Mouse (Mus musculus): ENCODE results near the gene Pagr1b. TPM values are rescaled to one million over a fixed set of nuclear protein-coding genes. Genes with fewer than 3 reads are reported as not detected.

The Pagr1b gene
- polyA plus RNA-seq (2017; shearing (Covaris generic)): 1.2 TPM

DNA sequence TGATC lies at the start of gene Pagr1b:
Gene Pagr1b, minus strand, starts transcription at position 4 of the 5 bp plus-strand sequence.

DNA sequence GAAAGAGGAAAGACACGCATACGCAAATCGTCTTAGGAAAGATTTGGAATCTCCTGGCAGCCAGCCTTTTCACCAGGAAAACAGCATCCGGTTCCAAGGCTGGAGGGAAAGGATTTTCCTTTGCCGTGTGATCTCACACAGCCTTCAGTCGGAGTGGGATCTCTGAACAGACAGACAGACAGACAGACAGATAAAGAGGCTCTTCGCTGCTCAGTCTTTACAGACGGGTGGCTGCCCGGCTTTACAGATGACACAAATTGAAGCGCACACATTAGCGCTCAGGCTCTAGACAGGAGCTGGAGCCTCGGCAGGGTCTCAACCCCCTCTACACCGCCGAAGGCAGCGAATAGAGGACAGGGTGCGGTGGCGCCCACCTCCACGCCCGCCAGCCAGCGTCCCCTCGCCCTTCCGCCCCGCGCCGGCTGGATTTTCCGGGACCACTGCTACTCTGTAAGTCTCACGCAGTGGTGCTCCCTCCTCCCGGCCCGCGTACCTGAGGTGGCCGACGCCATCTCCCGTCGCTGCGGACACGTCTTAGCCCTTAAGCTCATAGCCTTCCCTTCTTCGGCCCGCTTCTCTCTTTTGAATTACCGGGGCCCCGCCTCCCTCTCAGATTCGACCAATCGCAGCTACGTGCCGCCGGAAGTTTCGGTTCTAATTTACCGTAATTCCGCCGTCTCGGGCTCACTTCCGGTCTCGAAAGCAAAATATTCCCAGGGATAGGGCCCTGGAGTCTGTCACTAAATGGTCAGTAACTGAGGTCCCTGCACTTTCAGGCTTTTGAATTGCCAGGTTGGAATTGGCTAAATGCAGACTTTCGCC lies 25.8 kb upstream of the Pagr1b start, which contains the start of gene Kif22:
Gene Kif22, minus strand, starts transcription at position 621 of the 822 bp plus-strand sequence.

DNA sequence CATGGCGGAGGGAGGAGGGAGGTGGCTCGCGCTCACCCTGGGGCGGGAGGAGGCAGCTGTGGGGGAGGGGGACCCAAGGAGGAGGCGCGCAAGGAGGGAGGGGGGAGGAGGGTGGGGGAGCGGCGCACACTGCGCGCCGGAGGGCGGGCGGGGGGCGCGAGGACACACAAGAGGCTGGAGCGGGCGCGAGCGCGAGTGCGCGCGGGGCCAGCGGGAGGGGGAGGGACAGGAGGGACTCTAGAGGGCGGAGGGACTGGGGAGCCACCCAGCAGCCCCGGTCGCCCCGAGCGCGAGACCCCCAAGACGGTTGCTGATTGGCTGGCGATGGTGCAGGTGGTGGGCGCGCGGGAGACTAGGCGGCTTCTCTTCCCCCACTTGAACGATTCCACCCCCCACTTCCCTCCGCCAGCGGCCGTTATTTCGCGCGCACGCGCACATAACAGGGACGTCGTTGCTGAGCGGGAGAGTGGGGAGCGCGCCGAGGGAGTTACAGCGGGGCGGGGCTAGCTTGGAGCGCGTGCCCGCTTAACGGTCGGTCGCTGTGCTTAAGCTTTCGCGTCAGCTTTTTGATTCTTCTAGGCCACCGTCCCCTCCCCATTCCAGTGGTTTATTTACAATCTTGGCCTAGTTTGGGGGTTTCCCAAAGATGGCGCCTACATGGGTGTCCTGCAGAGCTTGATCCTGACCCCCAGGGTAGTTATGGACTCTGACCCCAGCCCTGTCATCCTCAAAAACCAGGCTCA lies 10.9 kb upstream of the Pagr1b start, which contains the start of gene Maz:
Gene Maz, minus strand, starts transcription at position 54 of the 743 bp plus-strand sequence.

DNA sequence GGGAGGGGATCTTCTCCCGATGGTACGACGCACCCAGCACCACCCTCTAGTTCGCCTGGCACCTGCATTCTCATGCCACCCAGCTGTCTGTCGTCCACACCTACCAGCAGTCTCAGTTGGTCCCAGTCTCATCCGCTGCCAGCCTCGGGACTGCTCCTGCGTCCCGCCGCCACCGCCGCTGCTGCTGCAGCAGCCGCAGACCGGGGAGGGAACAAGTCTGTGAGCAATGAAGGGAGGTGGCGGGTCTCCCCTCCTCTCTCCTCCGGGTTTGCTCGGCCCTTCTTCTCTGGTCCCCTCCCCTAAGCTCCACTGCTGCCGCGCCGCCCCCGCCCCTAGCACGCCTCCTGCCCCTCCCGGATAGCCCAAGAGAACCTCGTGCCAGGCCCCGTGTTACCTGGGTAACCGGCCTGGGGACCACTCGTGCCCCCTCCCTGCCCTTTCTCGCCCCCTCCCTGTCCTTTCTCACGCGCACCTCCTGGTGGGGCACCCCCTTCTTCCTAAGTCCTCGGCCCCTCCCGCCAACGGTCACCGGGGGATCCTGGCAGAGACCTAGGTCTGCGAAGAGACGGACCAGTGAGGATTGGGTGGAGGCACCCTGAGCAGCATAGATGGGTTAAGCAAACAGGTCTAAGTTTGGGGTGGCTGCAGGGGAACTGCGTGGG lies 4.7 kb upstream of the Pagr1b start, which contains the start of the genes Gm42742 and Prrt2:
Gene Gm42742, minus strand, starts transcription at position 197 of the 662 bp plus-strand sequence.
Gene Prrt2, minus strand, starts transcription at position 311 of the 662 bp plus-strand sequence.

DNA sequence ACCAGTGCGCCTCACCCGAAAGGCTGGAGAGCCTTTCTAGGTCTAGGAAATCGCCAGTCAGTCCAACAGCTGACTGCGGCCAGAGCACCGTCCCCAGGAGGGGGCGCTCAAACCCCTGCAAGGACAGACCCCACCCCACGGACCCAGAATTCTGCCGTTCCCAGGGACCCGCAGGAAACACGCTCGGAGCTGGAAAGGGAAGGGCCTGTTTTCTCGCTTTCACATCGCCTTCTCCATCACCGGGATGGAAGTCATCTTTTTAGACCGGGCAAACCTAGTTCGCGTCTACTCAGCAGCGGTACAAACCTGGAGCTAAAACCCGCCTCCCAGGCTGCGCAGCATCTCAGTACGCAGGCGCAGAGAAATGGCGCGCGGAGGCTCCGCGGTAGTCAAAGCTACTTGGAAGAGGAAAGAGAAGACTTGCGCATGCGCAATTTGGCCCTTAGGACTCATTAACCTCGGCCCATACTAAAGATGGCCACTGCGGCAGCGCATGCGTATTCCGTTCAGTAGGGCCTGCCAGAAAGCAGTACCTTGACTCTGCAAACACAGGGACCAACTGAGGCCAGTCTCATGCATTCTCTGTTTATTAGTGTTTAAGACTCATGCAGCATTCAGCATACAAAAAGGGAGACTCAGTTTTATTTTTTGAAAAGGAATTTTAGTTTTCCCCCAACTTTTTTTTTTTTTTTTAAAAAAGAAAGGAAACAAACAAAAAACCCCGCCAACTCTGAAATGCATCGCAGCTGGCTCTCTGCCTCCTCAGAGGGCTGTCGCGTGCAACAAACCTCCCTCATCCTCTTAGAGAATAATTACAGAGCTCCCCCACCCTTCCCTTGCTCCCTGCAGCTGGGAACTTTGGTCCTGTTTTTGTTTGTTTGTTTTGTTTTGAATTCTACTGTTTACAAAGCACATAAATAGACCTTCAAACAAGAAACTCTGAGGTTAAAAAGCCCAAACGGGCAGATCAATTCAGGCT lies 976 bp upstream of the Pagr1b start, which contains the start of gene Pagr1a:
Gene Pagr1a, minus strand, starts transcription at position 382 of the 979 bp plus-strand sequence.

DNA sequence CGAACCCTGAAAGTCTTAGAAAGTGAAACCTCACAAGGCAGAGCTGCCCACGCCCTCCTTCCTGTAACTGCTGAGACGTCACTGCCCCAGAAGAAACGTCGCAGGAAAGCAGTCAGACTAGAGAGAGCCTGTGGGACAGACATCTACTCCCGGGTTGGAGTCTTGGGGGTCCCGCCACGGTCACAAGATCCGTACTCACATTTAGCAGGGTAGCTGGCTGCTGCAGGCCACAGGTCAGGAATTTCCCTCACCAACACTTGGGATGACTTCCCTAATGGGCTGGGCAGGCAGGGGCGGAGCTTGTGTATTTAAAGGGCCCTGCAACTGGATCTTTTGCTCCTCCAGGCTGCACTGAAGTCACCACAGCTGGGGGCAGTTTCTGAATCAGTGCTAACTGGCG lies 2.0 kb downstream of the Pagr1b start, which contains the start of gene Mvp:
Gene Mvp, minus strand, starts transcription at position 302 of the 400 bp plus-strand sequence.

DNA sequence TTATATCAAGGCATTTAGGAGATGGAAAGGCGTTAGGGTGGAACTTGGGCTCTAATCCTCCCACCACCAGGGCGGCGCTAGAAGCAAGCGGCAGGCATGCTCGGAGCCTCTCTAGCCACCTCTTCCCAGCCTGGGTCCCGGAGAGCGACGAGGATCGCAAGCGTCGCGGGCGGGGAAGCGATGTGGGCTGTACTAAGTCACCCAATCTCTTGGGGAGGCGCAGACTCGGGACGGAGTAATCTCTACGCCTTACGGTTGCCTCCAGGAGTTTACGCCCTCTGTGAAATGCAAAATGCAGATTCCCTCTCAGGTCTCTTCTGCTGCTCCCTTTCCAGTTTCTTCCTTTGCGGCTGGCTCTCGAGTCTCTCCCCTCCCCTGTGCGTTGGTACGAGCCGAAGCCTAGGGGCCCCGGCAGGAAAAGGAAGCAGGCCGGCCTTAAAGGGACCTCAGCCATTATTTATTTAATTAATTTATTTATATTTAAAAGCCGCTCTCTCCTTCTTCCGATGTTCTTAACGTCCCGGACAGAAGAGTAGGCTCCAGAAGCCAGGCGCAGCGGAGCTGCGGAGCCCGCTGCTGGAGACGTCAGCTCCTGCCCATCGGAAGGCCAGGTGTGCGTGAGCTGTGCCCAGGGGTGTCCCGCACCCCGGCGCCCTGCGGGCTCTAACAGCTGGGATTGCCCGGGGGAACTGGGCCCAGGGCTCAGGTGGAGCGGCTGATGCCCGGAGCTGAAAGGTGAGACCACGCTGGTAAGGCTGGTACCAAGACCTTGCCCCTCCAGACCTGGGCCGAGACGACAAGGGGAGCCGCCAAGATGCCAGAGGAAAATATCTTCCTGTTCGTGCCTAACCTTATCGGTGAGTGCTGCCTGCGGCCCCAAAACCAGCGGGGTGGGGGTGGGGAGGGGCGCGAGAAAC lies 40.1 kb downstream of the Pagr1b start, which contains the start of gene Cdiptos:
Gene Cdiptos, minus strand, starts transcription at position 149 of the 917 bp plus-strand sequence.

DNA sequence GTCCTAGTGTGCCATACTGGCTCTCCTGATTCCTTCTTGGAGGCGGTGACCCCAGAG lies 40.6 kb downstream of the Pagr1b start, which contains the start of gene Cdipt:
Gene Cdipt, plus strand, starts transcription at position 22 of the 57 bp plus-strand sequence.

Other genes starting within 250 kb of the Pagr1b start
- 379 TPM for gene Ypel3, start 239.5 kb downstream of the Pagr1b start, polyA plus RNA-seq (2017; shearing (Covaris generic))
- gene Tbx6, start 235.0 kb downstream of the Pagr1b start, polyA plus RNA-seq (2017; shearing (Covaris generic)): 4.7 TPM
- 458 TPM for gene Ppp4c, start 224.0 kb downstream of the Pagr1b start, polyA plus RNA-seq (2017; shearing (Covaris generic))
- gene Fam57b, start 218.8 kb downstream of the Pagr1b start, polyA plus RNA-seq (2017; shearing (Covaris generic)): not detected
- gene 4930451I11Rik, start 184.8 kb downstream of the Pagr1b start, polyA plus RNA-seq (2017; shearing (Covaris generic)): not detected
- not detected for gene Doc2a, start 169.1 kb downstream of the Pagr1b start, polyA plus RNA-seq (2017; shearing (Covaris generic))
- 18.3 TPM for gene Hirip3, start 154.5 kb downstream of the Pagr1b start, polyA plus RNA-seq (2017; shearing (Covaris generic))
- 103 TPM for gene Ino80e, start 154.1 kb downstream of the Pagr1b start, polyA plus RNA-seq (2017; shearing (Covaris generic))
- 71.5 TPM for gene Taok2, start 131.8 kb downstream of the Pagr1b start, polyA plus RNA-seq (2017; shearing (Covaris generic))
- 50.5 TPM for gene Tmem219, start 93.6 kb downstream of the Pagr1b start, polyA plus RNA-seq (2017; shearing (Covaris generic))
- 12.3 TPM for gene Kctd13, start 87.6 kb downstream of the Pagr1b start, polyA plus RNA-seq (2017; shearing (Covaris generic))
- not detected for gene Asphd1, start 66.9 kb downstream of the Pagr1b start, polyA plus RNA-seq (2017; shearing (Covaris generic))
- 0.65 TPM for gene Sez6l2, start 65.9 kb downstream of the Pagr1b start, polyA plus RNA-seq (2017; shearing (Covaris generic))
- 358 TPM for gene Cdipt, start 40.6 kb downstream of the Pagr1b start, polyA plus RNA-seq (2017; shearing (Covaris generic))
- 3.1 TPM for gene Cdiptos, start 40.4 kb downstream of the Pagr1b start, polyA plus RNA-seq (2017; shearing (Covaris generic))
- gene Mvp, start 1.9 kb downstream of the Pagr1b start, polyA plus RNA-seq (2017; shearing (Covaris generic)): 61.2 TPM
- gene Pagr1a, start 868 bp upstream of the Pagr1b start, polyA plus RNA-seq (2017; shearing (Covaris generic)): 166 TPM
- 47.3 TPM for gene Gm42742, start 4.6 kb upstream of the Pagr1b start, polyA plus RNA-seq (2017; shearing (Covaris generic))
- gene Prrt2, start 4.7 kb upstream of the Pagr1b start, polyA plus RNA-seq (2017; shearing (Covaris generic)): 27.4 TPM
- gene Maz, start 10.6 kb upstream of the Pagr1b start, polyA plus RNA-seq (2017; shearing (Covaris generic)): 27.5 TPM
- gene Kif22, start 26.0 kb upstream of the Pagr1b start, polyA plus RNA-seq (2017; shearing (Covaris generic)): 16.5 TPM
- gene Zg16, start 70.8 kb upstream of the Pagr1b start, polyA plus RNA-seq (2017; shearing (Covaris generic)): not detected
- 449 TPM for gene AI467606, start 74.9 kb upstream of the Pagr1b start, polyA plus RNA-seq (2017; shearing (Covaris generic))
- gene Qprt, start 105.7 kb upstream of the Pagr1b start, polyA plus RNA-seq (2017; shearing (Covaris generic)): 19.6 TPM
- 78.6 TPM for gene Spn, start 121.3 kb upstream of the Pagr1b start, polyA plus RNA-seq (2017; shearing (Covaris generic))
- 89.7 TPM for gene Cd2bp2, start 179.6 kb upstream of the Pagr1b start, polyA plus RNA-seq (2017; shearing (Covaris generic))
- 11.7 TPM for gene Tbc1d10b, start 192.0 kb upstream of the Pagr1b start, polyA plus RNA-seq (2017; shearing (Covaris generic))
- gene Mylpf, start 192.4 kb upstream of the Pagr1b start, polyA plus RNA-seq (2017; shearing (Covaris generic)): 18.9 TPM
- gene Zfp553, start 216.6 kb upstream of the Pagr1b start, polyA plus RNA-seq (2017; shearing (Covaris generic)): 26.7 TPM
- gene Sept1, start 216.6 kb upstream of the Pagr1b start, polyA plus RNA-seq (2017; shearing (Covaris generic)): 480 TPM
- 1.8 TPM for gene Zfp771, start 227.8 kb upstream of the Pagr1b start, polyA plus RNA-seq (2017; shearing (Covaris generic))
- gene Dctpp1, start 244.2 kb upstream of the Pagr1b start, polyA plus RNA-seq (2017; shearing (Covaris generic)): 36.1 TPM

Data from inflammation-experienced regulatory T-cells, adult 16 weeks (primary cell).